Mouse (Mus musculus): ENCODE data around the gene Pi16. TPM values are rescaled to one million over a fixed set of nuclear protein-coding genes. Genes with fewer than 3 reads are reported as not detected.
A peak's percentile ranks its signal among the peaks of the same experiment; 100 is the strongest.

Pi16 gene
- polyA plus RNA-seq, 1 experiment from 2014 or later: 0.32 TPM

- H3K36me3 ChIP-seq (replicated peaks; ENCODE audit: control insufficient read depth, insufficient read depth, low read depth, low read length): peaks cover 16% of the 10 kb centered on the region
- H3K9ac ChIP-seq (replicated peaks; ENCODE audit: low read length): no peak overlapping the region
- DNase-seq (ENCODE audit: low spot score): no peak
- no peak for ATAC-seq (replicated peaks; ENCODE audit: insufficient number of reproducible peaks, low FRiP score, low TSS enrichment, low read depth)
- H3K27me3 ChIP-seq (ENCODE audit: control insufficient read depth, insufficient read depth, low read length): no peaks in the 10 kb centered on the region
- 84% methylated on average over 11 of the region's 11 CpGs for WGBS
- H3K9me3 ChIP-seq (replicated peaks; ENCODE audit: control insufficient read depth, low read length): no peaks in the 10 kb centered on the region
- H3K4me3 ChIP-seq (ENCODE audit: low read depth, low read length): no peak overlapping the region
- no peak overlapping the region for H3K27ac ChIP-seq (replicated peaks; ENCODE audit: low read depth, low read length)
- H3K4me1 ChIP-seq (ENCODE audit: control insufficient read depth, insufficient read depth, low read length): peaks cover 11% of the 10 kb centered on the region
- H3K4me2 ChIP-seq (ENCODE audit: low read depth, low read length): no peak overlapping the region
These were observed 21.8 kb downstream of the Pi16 start for GRCm38 (mm10) chr17:29339170-29339768.

- peaks cover 11% of the 10 kb centered on the region for H3K4me1 ChIP-seq (ENCODE audit: control insufficient read depth, insufficient read depth, low read length)
- 79% methylated on average over 18 of the region's 18 CpGs for WGBS
- peaks cover 16% of the 10 kb centered on the region for H3K36me3 ChIP-seq (replicated peaks; ENCODE audit: control insufficient read depth, insufficient read depth, low read depth, low read length)
- no peaks in the 10 kb centered on the region for H3K9me3 ChIP-seq (replicated peaks; ENCODE audit: control insufficient read depth, low read length)
- no peak overlapping the region for H3K27ac ChIP-seq (replicated peaks; ENCODE audit: low read depth, low read length)
- H3K27me3 ChIP-seq (ENCODE audit: control insufficient read depth, insufficient read depth, low read length): no peaks in the 10 kb centered on the region
- no peak overlapping the region for H3K4me2 ChIP-seq (ENCODE audit: low read depth, low read length)
- DNase-seq (ENCODE audit: low spot score): no peak
- no peak for ATAC-seq (replicated peaks; ENCODE audit: insufficient number of reproducible peaks, low FRiP score, low TSS enrichment, low read depth)
- no peak overlapping the region for H3K4me3 ChIP-seq (ENCODE audit: low read depth, low read length)
- H3K9ac ChIP-seq (replicated peaks; ENCODE audit: low read length): no peak overlapping the region
These were observed 23.2 kb downstream of the Pi16 start for GRCm38 (mm10) chr17:29340406-29341261.

DNA sequence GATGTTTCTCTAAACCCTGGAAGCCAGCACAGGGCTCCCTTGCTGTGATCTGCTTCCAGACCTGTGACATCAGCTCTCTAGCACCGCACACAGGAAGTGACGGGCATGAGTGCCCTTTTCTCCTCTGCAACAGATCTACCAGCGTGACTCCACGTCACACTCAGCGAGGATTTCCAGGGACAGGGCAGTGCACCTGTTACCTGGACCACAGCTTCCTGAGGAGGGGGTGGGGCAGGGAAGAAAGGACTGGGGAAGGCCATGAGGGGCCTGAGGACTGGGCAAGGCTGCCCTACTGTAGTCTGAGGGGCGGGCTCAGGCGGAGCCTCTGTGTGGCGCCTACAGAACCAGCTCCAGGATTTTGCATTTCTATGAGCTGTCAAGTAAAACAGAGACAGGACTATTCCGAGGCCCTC lies 24.1 kb downstream of the Pi16 start:
- H3K9me3 ChIP-seq (replicated peaks; ENCODE audit: control insufficient read depth, low read length): no peaks in the 10 kb centered on the region
- peaks cover 11% of the 10 kb centered on the region for H3K4me1 ChIP-seq (ENCODE audit: control insufficient read depth, insufficient read depth, low read length)
- H3K36me3 ChIP-seq (replicated peaks; ENCODE audit: control insufficient read depth, insufficient read depth, low read depth, low read length): peaks cover 10% of the 10 kb centered on the region
- H3K4me2 ChIP-seq (ENCODE audit: low read depth, low read length): 0 out of 2 replicates have a peak overlapping the region, but pooled peaks have one; percentile 10
- H3K4me3 ChIP-seq (ENCODE audit: low read depth, low read length): no peak overlapping the region
- no peaks in the 10 kb centered on the region for H3K27me3 ChIP-seq (ENCODE audit: control insufficient read depth, insufficient read depth, low read length)
- peak; percentile 49 for DNase-seq (ENCODE audit: low spot score)
- ATAC-seq (replicated peaks; ENCODE audit: insufficient number of reproducible peaks, low FRiP score, low TSS enrichment, low read depth): 0 out of 2 replicates have a peak, but pooled peaks have one; percentile 30
- peak overlapping the region; percentile 59 for H3K27ac ChIP-seq (replicated peaks; ENCODE audit: low read depth, low read length)
- WGBS: 20% methylated on average over 9 of the region's 9 CpGs
- H3K9ac ChIP-seq (replicated peaks; ENCODE audit: low read length): no peak overlapping the region; the same call in 1 of the 2 replicates

DNA sequence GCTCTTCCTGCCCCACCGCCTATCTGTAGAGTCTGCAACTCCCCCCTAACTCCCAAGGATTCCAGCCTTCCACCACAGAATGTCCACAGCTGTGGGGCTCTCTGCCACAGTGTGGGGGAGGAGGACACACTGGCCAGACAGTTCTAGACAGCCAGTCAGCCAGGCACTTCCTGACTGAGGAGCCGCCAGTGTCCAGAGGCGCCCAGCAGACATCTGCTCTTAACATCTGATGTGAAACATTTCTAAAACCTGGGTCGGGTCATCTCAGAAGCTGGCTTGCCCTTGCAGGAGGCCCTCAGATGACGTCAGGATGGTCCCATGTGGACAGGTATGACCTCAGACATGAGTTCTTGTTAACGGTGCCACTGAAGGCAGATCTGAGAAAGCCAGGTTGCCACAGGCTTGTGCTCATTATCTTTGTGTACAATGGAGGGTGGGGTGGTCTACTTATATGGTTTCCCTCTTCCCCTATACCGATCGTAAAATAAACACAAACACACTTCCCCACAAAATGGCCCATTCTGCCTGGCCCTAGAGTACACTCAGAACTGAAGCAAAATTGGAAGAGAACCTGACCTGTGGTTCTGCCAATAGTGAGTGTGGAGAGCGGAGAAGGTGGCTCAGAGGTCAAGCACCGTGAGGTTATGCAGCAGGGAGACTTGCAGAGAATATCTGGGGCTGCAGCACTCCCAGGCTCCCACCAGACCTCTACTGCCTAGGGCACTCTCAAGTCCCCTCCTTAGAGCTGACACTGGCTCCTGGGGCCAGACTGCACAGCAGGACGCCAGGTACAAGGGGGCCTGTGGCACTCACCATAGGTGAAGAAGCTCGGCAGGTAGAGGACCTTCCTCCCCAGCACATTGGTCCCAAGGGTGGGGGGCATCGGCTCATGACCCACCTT lies 24.8 kb downstream of the Pi16 start:
- WGBS: 43% methylated on average over 13 of the region's 13 CpGs
- H3K9me3 ChIP-seq (replicated peaks; ENCODE audit: control insufficient read depth, low read length): no peaks in the 10 kb centered on the region
- peaks cover 11% of the 10 kb centered on the region for H3K4me1 ChIP-seq (ENCODE audit: control insufficient read depth, insufficient read depth, low read length)
- peaks cover 5% of the 10 kb centered on the region; the same call in 1 of the 2 replicates for H3K36me3 ChIP-seq (replicated peaks; ENCODE audit: control insufficient read depth, insufficient read depth, low read depth, low read length)
- peak overlapping the region; percentile 59 for H3K27ac ChIP-seq (replicated peaks; ENCODE audit: low read depth, low read length)
- H3K4me2 ChIP-seq (ENCODE audit: low read depth, low read length): no peak overlapping the region
- H3K4me3 ChIP-seq (ENCODE audit: low read depth, low read length): no peak overlapping the region
- DNase-seq (ENCODE audit: low spot score): peak; percentile 38
- peak; percentile 54; the same call in 1 of the 2 replicates for ATAC-seq (replicated peaks; ENCODE audit: insufficient number of reproducible peaks, low FRiP score, low TSS enrichment, low read depth)
- H3K27me3 ChIP-seq (ENCODE audit: control insufficient read depth, insufficient read depth, low read length): no peaks in the 10 kb centered on the region
- peak overlapping the region; percentile 32 for H3K9ac ChIP-seq (replicated peaks; ENCODE audit: low read length)

DNA sequence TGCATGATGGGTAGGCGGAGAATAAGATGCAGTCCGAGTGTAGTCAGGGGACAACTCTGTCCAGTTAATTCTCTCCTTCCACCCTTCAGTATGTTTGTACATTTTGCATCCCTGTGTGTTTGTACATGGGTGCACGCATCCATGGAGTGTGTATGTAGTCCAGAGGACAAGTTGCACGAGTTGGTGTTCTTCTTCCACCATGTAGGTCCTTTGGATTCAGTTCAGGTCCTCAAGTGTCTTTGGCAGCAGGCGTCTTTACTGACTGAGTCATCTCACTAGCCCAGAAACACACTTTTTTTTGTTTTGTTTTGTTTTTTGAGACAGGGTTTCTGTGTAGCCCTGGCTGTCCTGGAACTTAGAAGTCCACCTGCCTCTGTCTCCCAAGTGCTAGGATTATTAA lies 25.8 kb downstream of the Pi16 start:
- H3K9ac ChIP-seq (replicated peaks; ENCODE audit: low read length): no peak overlapping the region
- ATAC-seq (replicated peaks; ENCODE audit: insufficient number of reproducible peaks, low FRiP score, low TSS enrichment, low read depth) (no peak), DNase-seq (ENCODE audit: low spot score) (no peak)
- no peak overlapping the region for H3K4me2 ChIP-seq (ENCODE audit: low read depth, low read length)
- peaks cover 11% of the 10 kb centered on the region for H3K4me1 ChIP-seq (ENCODE audit: control insufficient read depth, insufficient read depth, low read length)
- 89% methylated on average over 5 of the region's 5 CpGs for WGBS
- no peaks in the 10 kb centered on the region for H3K9me3 ChIP-seq (replicated peaks; ENCODE audit: control insufficient read depth, low read length)
- H3K4me3 ChIP-seq (ENCODE audit: low read depth, low read length): no peak overlapping the region
- H3K27me3 ChIP-seq (ENCODE audit: control insufficient read depth, insufficient read depth, low read length): no peaks in the 10 kb centered on the region
- peaks cover 5% of the 10 kb centered on the region; the same call in 1 of the 2 replicates for H3K36me3 ChIP-seq (replicated peaks; ENCODE audit: control insufficient read depth, insufficient read depth, low read depth, low read length)
- no peak overlapping the region for H3K27ac ChIP-seq (replicated peaks; ENCODE audit: low read depth, low read length)

DNA sequence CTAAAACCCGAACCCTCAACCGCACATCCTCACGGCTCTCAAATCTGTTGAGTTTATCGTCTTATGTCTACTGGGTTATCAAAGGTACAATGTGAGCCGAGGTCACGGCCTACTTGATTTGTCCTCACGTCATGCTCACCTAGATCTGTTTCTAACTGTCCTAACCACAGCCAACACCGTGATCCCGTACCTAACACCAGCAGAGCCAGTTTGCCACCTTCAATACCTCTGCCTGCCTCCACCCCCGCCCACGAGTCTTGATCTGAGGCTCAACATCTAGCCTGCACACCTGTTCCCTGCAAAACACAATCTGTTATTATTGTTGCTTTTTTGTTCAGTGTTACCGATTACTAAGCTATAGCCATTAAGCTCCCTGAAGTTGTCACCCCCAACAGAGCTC lies 27.8 kb downstream of the Pi16 start:
- ATAC-seq (replicated peaks; ENCODE audit: insufficient number of reproducible peaks, low FRiP score, low TSS enrichment, low read depth) (no peak), DNase-seq (ENCODE audit: low spot score) (no peak)
- H3K4me1 ChIP-seq (ENCODE audit: control insufficient read depth, insufficient read depth, low read length): peaks cover 11% of the 10 kb centered on the region
- no peak overlapping the region for H3K4me3 ChIP-seq (ENCODE audit: low read depth, low read length)
- no peaks in the 10 kb centered on the region for H3K27me3 ChIP-seq (ENCODE audit: control insufficient read depth, insufficient read depth, low read length)
- no peak overlapping the region for H3K27ac ChIP-seq (replicated peaks; ENCODE audit: low read depth, low read length)
- 96% methylated on average over 12 of the region's 12 CpGs for WGBS
- H3K4me2 ChIP-seq (ENCODE audit: low read depth, low read length): no peak overlapping the region
- no peaks in the 10 kb centered on the region for H3K36me3 ChIP-seq (replicated peaks; ENCODE audit: control insufficient read depth, insufficient read depth, low read depth, low read length)
- H3K9me3 ChIP-seq (replicated peaks; ENCODE audit: control insufficient read depth, low read length): no peaks in the 10 kb centered on the region
- no peak overlapping the region for H3K9ac ChIP-seq (replicated peaks; ENCODE audit: low read length)

GRCm38 (mm10) chr17:29346496-29347125 lies 29.1 kb downstream of the Pi16 start:
- Histone ChIP-seq H3K4me3 (ENCODE audit: low read depth, low read length) (peak overlapping the region; percentile 87), H3K9ac (replicated peaks; ENCODE audit: low read length) (peak overlapping the region; percentile 84), H3K4me1 (ENCODE audit: control insufficient read depth, insufficient read depth, low read length) (peaks cover 5% of the 10 kb centered on the region), H3K9me3 (replicated peaks; ENCODE audit: control insufficient read depth, low read length) (no peaks in the 10 kb centered on the region), H3K4me2 (ENCODE audit: low read depth, low read length) (peak overlapping the region; percentile 49), H3K27me3 (ENCODE audit: control insufficient read depth, insufficient read depth, low read length) (no peaks in the 10 kb centered on the region), H3K27ac (replicated peaks; ENCODE audit: low read depth, low read length) (peak overlapping the region; percentile 74), H3K36me3 (replicated peaks; ENCODE audit: control insufficient read depth, insufficient read depth, low read depth, low read length) (no peaks in the 10 kb centered on the region)
- 5% methylated on average over 11 of the region's 11 CpGs for WGBS
- ATAC-seq (replicated peaks; ENCODE audit: insufficient number of reproducible peaks, low FRiP score, low TSS enrichment, low read depth) (no peak), DNase-seq (ENCODE audit: low spot score) (peak; percentile 69)
